Mouse (Mus musculus): Measurements from ENCODE around the gene Mrps6.

The Mrps6 gene

DNA sequence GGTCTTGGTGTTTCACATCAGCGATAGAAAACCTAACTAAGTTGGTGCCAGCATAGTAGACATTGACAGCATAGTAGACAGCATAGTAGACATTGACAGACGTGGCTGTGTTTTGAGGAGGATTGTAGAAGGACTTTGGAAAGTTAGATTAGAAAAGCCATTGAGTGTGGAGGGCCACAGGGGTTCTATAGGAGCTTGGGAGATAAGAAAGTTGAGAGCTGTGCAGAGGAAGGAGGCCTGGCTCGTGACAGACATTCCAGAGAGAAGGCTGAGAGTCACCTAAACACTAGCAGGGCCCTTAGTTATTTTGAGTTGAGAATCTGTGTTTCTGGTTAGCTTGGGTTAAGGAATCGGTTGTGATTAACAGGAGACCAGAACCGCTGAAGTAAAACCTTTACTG is 69.6 kb downstream of the Mrps6 start:
- DNase-seq = no peak

DNA sequence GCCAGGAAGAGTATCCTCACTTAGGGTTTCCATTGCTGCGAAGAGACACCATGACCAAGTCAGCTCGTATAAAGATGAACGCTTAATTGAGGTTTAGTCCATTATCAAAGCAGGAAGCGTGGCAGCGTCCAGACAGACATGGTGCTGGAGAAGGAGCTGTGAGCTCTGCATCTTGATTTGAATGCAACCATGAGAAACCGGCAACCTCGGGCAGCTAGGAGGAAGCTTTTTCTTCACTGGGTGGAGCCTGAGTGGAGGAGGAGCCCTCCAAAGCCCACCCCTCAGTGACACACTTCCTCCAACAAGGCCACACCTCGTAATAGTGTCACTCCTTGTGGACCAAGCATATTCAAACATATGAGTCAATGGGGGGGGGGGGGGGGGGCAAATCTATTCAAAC is 71.8 kb downstream of the Mrps6 start:
- no peak for DNase-seq

DNA sequence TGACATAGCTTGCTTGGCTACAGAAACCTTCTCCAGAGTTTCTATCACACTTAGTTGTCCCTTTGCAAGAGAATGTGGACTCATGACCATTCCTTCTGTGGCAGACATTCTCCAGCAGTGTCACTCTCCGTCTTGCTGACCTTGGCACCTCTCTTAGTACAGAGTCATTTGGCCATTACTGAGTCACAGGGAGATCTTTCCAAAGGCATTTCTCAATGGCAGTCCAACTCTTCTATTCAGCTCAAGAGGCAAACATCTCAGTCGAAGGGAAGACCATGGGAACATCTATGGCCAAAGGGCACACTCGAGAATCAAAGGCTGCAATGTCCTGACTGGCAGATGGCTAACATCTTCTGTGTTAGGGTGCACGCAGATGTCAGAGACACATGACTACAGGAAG is 74.4 kb downstream of the Mrps6 start:
- no peak for DNase-seq

DNA sequence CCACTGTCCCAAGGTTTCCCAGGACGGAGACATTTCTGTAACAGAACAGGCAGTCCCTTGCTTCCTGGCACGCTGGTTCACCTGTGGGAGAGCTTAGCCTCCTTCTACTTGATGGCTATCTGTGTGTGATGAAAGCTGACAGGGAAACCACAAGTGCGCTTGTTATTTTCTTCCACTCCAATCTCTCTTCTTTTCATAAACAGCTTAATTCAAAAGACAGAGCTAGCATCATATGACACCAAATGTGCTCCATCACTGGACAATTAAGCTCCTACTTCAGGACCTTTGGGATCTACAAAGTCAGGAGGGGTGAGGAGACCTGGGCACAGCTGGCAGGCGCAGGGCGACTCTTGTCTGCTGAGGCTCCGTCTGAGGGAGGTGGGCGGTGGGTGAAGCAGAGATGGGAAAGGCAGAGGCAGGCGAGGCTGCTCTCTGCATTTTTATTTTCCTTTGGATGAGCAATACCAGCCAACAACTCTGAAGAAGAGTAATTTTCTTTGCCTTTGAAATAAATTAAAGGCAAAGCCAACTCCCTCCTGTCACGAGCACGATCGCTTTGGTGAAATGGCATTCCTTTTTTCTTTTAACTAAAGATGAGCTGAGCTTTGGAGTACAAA is 76.2 kb downstream of the Mrps6 start:
- peak; percentile 26 for DNase-seq

DNA sequence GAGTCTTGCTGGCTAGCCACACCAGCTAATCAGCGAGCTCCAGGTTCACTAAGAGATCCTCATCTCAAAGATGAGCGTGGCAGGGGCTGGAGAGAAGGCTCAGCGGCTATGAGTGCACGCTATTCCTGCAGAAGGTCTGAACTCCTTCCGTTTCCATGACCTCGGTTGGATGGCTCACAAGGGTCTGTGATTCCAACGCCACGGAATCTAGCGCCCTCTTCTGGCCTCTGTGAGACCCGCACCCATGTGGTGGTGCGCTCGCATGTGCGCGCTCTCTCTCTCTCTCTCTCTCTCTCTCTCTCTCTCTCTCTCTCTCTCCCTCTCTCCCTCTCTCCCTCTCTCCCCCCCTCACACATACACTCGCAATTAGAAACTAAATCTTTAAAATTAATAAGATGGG is 78.2 kb downstream of the Mrps6 start:
- no peak for DNase-seq

DNA sequence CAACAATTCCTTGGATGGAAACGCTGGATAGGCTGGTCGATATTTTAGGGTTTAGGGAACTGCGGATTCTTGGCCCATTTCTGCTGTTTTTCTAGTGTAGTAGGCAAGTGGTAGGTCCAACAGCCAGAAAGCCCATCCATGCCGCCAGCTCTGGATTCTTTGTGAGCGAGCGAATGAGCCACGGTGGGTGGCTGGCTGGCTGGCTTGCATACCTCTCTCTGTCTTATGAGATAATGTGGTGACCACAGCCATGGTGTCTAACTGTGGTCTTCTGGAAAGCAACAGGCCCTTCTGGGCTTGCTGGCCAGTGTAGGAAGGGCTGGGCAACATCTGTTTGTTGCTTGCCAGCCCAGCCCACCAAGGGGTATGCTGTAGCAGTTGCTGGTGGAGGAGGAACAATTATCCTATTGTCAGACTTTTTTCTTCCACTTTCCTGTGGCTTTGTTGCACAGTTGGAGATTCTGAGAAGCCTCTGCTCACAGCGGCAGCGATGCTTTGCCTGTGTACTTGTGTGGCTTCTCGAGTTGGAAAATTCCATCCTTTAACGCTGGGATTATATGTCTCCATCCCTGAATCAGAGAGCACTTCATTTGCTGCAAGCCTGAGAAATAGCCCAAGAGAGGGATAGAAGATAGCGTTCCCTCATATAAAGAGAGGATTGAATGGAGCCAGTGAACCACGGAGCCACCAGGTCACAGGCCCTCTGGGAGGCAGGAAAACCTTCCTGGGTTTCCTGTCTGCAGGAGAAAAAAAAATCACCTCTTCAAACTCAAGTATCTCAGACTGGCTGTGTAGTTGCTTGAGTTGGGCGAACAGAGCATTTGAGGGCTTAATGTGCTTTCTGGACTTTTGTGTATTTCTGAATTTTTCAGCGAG is 81.6 kb downstream of the Mrps6 start:
- peak; percentile 14 for DNase-seq

DNA sequence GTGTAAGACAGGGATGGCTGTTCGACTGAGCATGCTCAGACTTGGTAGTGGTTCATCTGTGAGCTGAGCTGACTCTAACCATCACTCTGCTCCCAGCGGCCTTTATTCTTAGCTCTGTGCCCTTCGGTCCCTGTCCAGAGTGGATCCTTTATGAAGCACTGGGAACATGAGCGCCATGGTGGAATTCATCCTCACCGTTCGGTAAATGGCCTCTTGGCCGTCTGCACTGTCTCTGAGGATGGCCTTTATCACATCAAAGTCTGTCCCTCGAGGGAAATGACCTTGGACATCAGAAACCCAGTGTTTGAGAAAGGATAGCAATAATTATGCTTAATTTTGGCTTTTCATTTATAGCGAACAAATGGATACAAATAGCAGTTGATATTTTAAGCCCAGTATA is 82.3 kb downstream of the Mrps6 start:
- no peak for DNase-seq

DNA sequence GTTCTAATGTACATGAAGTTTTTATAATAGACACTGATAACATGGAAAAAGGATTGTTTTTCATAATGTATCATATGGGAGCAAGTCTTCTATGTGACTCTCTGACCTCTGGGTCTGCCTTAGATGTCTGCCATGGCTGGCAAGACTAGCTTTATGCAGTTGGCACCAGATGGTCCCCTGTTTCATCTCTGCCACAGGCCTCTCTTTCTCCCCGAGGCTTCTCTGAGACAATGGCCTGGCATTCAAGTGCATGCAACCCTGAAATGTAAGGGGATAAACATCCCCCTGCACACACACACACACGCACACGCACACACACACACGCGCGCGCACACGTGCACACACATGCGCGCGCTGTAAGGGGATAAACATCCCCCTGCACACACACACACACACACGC is 83.0 kb downstream of the Mrps6 start:
- DNase-seq = no peak

DNA sequence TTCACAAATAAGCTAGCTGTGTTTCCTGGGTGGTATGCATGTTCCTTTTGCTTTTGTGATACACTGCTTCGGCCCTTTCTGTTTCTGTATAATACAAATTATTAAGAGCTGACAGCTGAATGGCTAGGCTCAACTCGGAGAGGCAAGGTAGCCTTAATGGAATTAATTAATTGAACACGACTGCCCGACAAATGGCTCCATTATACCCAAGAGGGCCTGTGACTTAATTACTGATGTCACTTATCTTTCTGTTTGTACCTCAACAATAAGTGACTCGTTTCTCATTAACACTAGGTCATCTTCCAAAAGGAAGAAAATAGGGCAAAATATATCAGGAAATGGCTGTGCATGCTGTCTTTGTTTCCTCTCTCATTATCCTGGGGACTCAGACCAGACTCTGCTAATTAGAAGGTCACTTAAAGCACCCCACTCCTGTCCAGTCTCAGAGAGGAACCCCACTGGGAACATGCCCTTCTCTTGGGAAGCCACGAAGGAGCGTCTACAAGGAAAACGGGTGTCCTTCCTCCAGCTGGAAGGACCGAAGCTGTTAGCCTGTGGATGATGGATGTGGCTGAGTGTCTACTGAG is 84.4 kb downstream of the Mrps6 start:
- no peak for DNase-seq

DNA sequence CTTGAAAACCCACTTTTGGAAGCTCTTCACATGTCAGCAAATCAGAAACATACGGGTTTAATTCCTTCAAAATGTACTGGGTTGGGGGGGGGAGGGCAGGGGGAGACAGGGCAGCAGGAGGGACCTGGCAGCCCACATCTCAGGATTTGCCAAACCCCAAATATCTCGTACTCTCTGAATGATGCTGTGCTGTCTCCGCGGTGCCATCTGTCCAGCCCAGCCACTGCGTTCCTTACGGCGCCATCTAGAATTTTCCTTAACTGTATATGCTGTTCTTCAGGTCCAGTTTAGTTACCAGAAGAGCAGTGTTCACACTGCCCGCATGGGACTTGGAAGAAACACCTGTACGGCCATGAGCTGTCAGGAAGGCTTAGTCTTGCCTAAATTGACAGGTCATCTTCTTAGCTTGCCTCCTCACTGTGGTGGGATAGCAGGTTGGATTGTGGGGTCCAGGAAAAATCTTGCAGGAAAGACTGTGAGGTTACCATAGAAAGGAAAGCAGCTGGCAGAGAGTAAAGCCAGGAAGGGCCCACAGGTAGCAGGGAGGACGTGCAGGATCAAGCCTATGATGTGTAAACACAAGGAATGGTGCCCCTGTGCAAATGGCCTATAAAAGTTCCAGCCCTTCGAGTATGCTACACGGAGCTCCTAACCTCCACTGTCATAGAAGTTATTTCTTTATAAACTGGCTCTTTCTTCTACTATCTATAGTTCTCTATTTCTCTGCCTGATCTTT is 89.7 kb downstream of the Mrps6 start:
- DNase-seq = no peak

DNA sequence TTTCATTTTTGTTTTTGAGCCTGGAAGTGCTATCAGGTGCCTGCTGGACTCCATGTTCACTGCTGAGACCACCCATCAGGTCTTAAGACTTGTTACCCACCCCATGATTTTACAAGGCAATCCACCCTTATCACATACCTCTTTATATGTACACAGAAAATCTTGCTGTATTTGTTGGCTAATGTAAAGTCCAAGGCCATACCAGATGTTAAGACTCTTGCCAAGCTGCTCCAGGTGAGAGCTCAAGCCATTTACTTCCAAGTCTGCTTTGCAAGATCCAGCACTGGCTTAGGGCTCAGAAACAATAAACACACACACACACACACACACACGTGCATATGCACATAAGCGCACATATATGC is 90.3 kb downstream of the Mrps6 start:
- no peak for DNase-seq

DNA sequence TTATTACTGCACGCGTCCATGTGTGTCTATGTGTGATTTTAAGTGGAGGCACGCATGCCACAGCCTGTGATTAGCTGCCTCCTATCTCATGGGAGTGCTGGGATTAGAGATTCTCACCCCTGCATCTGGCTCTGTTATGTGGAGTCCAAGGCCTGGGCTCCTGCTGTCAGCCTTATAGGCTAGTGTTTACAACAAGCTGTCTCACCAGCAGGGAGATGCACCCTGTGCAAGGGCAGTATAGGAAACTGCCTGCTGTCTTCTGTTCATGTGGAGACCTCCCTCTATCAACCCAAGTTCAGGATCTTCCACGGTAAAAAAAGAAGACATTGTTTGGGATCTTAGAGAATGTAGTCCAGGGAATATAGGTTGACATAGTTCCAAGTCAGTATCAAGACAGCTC is 92.9 kb downstream of the Mrps6 start:
- no peak for DNase-seq

DNA sequence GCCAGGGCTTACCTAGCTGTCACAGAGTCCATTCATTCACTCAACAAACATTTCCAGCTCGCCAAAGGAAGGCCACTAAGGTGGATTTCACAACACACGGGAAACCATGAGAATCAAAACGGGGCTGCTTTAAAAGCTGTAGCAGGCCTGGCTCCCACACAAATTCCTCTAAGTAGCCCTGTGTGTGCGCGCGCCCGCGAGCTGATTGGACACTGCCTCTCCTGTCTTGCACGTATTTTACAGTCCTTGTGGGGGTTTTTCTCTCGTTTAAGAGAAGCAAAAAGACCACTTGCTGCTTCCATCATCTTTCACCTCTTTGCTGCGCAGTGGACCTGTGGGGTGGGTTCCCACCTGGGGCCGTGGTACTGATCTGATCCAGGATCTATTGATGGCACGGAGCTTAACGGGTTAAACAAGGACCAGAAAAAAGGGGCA is 100.0 kb downstream of the Mrps6 start:
- peak; percentile 37 for DNase-seq

DNA sequence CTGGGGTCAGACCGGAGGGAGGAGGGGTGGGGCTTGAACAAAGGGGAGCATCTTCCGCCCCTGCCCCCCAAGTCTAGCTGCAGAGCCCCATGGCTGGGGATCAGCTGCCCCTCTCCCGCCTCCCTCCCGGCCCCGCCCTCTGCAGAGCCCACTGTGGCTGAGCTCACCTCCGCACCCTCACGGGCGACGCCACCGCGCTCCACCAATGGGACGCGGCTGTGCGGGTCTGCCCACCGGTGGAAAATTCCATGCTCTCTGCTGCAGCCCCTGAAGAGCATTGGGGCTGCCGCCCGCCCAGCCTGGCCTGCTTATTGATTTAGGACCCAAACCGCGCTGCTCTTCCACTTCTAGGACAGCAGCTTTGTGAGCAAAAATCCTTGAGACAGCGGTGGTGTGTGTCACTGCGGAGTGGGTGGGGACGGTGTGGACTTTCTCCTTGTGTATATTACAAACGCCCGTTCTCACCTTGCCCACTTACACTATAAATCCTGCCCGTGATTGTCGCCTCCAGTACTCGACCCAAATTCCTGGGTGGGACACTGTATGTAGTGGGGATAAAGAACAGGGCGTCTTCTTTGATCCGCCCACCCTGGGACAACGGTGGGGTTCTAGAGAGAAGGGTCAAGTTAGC is 100.5 kb downstream of the Mrps6 start:
- DNase-seq = peak; percentile 82

DNA sequence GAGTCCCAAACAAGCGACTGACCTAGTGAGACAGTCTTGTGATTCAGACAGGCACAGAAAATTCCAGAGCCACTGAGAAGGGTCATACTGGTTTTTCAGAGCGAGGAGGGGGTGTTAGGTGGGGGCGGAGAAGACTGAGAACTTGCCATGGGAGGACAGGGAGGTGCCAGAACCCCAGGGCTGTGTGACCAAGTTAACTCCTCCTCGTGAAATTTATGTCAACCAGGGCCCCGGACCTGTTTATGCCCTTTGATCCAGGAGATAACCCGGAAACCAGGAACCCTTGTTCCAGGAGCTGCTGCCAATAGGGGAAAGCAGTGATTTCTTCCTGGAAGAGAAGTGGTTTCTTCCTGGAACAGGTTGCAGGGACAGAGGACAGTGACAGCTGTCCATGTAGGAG is 101.0 kb downstream of the Mrps6 start:
- no peak for DNase-seq
